Mouse (Mus musculus) layer of hippocampus, adult 8-10 months (tissue): ENCODE results near the gene Kcng1. TPM values are rescaled to one million over a fixed set of nuclear protein-coding genes. Genes with fewer than 3 reads are reported as not detected.

Source experiments
- DNase-seq, 2 experiments: peaks; one replicate each; pipeline ENCODE4 v3.0.0; 2022; ENCODE audit warnings: low spot score in 2 of 2
- total RNA-seq, 4 experiments: library from RNA; stranded (reverse); gene quantifications; 2 replicates each; pipeline ENCODE4 v1.2.4; 2022

The Kcng1 gene
- 10 to 100 TPM; 38.2 to 45.7 (median 42.6) TPM for total RNA-seq

GRCm38 (mm10) chr2:168281582-168281981, at the start of gene Kcng1:
Gene Kcng1 (minus strand): TSS chr2:168281736.
- DNase-seq = no peak

- no peak for DNase-seq
These were observed 49.0 kb upstream of the Kcng1 start for GRCm38 (mm10) chr2:168330421-168331070.

- no peak for DNase-seq
These were observed 40.3 kb upstream of the Kcng1 start for GRCm38 (mm10) chr2:168321716-168322374.

- no peak for DNase-seq
These were observed 39.0 kb upstream of the Kcng1 start for GRCm38 (mm10) chr2:168320388-168321182.

GRCm38 (mm10) chr2:168314646-168315446, 33.3 kb upstream of the Kcng1 start:
- no peak for DNase-seq

GRCm38 (mm10) chr2:168312504-168312903, 31.0 kb upstream of the Kcng1 start:
- no peak for DNase-seq

- no peak for DNase-seq
These were observed 29.5 kb upstream of the Kcng1 start for GRCm38 (mm10) chr2:168311006-168311405.

GRCm38 (mm10) chr2:168308916-168309315, 27.4 kb upstream of the Kcng1 start:
- no peak for DNase-seq

GRCm38 (mm10) chr2:168299650-168300049, 18.1 kb upstream of the Kcng1 start:
- DNase-seq = no peak

GRCm38 (mm10) chr2:168296530-168296929, 15.0 kb upstream of the Kcng1 start:
- no peak for DNase-seq

GRCm38 (mm10) chr2:168292521-168292920, 11.0 kb upstream of the Kcng1 start:
- no peak for DNase-seq

GRCm38 (mm10) chr2:168292041-168292440, 10.5 kb upstream of the Kcng1 start:
- DNase-seq = no peak

- DNase-seq = no peak
These were observed 8.3 kb upstream of the Kcng1 start for GRCm38 (mm10) chr2:168289851-168290250.

- DNase-seq = no peak
These were observed 7.5 kb upstream of the Kcng1 start for GRCm38 (mm10) chr2:168289016-168289415.

GRCm38 (mm10) chr2:168286987-168287386, 5.5 kb upstream of the Kcng1 start:
- no peak for DNase-seq

GRCm38 (mm10) chr2:168285143-168285542, 3.6 kb upstream of the Kcng1 start:
- DNase-seq = no peak

- DNase-seq = no peak
These were observed 581 bp downstream of the Kcng1 start for GRCm38 (mm10) chr2:168280729-168281581.

GRCm38 (mm10) chr2:168274374-168274935, 7.1 kb downstream of the Kcng1 start:
- peak; percentile 48 to 68 for DNase-seq

- DNase-seq = no peak
These were observed 8.1 kb downstream of the Kcng1 start for GRCm38 (mm10) chr2:168273387-168273786.

GRCm38 (mm10) chr2:168268033-168268432, 13.5 kb downstream of the Kcng1 start:
- no peak for DNase-seq
